Mouse (Mus musculus): ENCODE measurements around the gene Gm5934.

Gene Gm5934

DNA sequence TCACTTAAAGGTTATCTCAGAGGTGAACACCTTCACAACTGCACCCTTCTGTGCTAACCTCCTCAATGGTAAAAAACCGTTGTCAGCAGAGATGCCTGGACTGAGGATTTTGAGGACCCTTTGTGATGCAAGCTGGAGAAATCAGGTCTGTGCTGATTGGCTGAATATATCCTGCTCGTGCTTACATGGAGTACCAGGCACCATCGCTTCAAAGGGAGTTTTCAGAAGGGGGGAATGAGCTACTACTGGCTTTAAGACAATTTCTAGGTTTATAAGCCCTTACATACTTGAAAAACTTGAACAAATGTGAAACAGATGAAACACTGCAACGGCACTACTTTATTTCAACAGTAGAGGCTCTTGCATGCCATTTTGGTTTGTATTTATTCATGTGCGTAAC lies at the start of gene Gm5934:
Gene Gm5934 (minus strand): TSS at position 101 of the 400 bp plus-strand sequence.
- in situ Hi-C loops (cut with MboI, MseI), result loop anchor here (5.0 to 10.0 kb wide), 3 partner anchors 274 to 1072 kb away; partner anchors contain the start of genes Gm5935 (in 2 of the 2) and Gm1993 (in 1 of the 2)
